Comparison of ENCODE assay signal across 9 mouse cellular contexts in the genomic region with DNA sequence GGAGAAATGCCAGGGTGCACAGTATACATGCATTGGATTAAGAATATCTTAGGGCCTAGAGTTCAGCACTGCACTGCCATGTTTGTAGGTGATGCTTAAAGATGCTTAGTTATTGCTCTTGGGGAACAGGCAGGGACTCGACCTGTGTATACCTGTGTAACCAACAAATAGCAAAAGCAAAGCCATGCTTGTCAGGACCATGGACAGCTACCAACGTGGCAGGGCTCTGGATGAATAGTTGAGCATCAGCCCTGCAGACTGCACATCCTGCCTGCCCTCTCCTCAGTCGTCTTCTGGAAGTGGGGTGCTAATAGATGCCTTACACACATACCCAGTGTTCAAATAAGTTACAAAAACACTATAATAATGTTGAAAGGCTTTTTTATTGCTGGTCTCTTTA.
DNase-seq lines count a peak whose midpoint lies in the region; ATAC-seq and TF ChIP-seq lines count a peak whose summit lies in the region.
"Had no signal": no experiment of that assay in that cellular context is flagged by ENCODE, and none has a peak within 500 bp of the region (broad histone marks: within the 10 kb centered on the region; RNA-seq: fewer than 3 reads in every experiment).

No protein-coding gene starts in this region.

- no peaks in the 10 kb centered on the region for H3K4me1 ChIP-seq in lung, postnatal 0 days (ENCODE audit: insufficient read depth, low read depth, low read length)
- H3K4me1 ChIP-seq: embryonic facial prominence, embryonic 13.5 days had no signal

- no peak for ATAC-seq in lung, postnatal 0 days

- no peak overlapping the region for H3K4me2 ChIP-seq in lung, postnatal 0 days (replicated peaks; ENCODE audit: low read depth, low read length)
- H3K4me2 ChIP-seq: embryonic facial prominence, embryonic 13.5 days had no signal

- TF ChIP-seq EP300 in lung, postnatal 0 days (IDR thresholded peaks at IDR 0.05) = no peak

- H3K27ac ChIP-seq in lung, postnatal 0 days (ENCODE audit: low read length) = no peak overlapping the region
- H3K27ac ChIP-seq: embryonic facial prominence, embryonic 13.5 days had no signal

- no peaks in the 10 kb centered on the region for H3K27me3 ChIP-seq in lung, postnatal 0 days (replicated peaks; ENCODE audit: insufficient read depth, low read length)
- H3K27me3 ChIP-seq: embryonic facial prominence, embryonic 13.5 days had no signal

- no peaks in the 10 kb centered on the region for H3K9me3 ChIP-seq in lung, postnatal 0 days (ENCODE audit: low read length)
- H3K9me3 ChIP-seq: embryonic facial prominence, embryonic 13.5 days had no signal

- no peak for TF ChIP-seq CTCF in lung, postnatal 0 days (IDR thresholded peaks at IDR 0.05)

- no peaks in the 10 kb centered on the region for H3K36me3 ChIP-seq in lung, postnatal 0 days (ENCODE audit: insufficient read depth, low read length)
- H3K36me3 ChIP-seq: embryonic facial prominence, embryonic 13.5 days had no signal

- peak; percentile 10 for DNase-seq in right cerebral cortex, postnatal 14 days
- DNase-seq in right cerebral cortex, adult 2 months (ENCODE audit: low spot score in 2 of 2) = no peak
- peak; percentile 14 to 33 for DNase-seq in adrenal gland, postnatal 4 days (ENCODE audit: low spot score in 2 of 2)
- DNase-seq in induced T-regulatory cell, adult 2 months (ENCODE audit: low read depth) = peak; percentile 14
- DNase-seq in lung, postnatal 0 days (ENCODE audit: low spot score) = peak; percentile 42
- peak; percentile 35 to 40 for DNase-seq in urinary bladder, postnatal 36 days (ENCODE audit: low spot score in 2 of 2)
- no peak for DNase-seq in frontal cortex, postnatal 36 days (ENCODE audit: low spot score in 2 of 2)
- DNase-seq in left cerebral cortex, adult 18-20 months (ENCODE audit: low spot score in 2 of 2) = no peak

- H3K4me3 ChIP-seq in lung, postnatal 0 days (ENCODE audit: low read depth, low read length) = no peak overlapping the region
- H3K4me3 ChIP-seq: embryonic facial prominence, embryonic 13.5 days had no signal

- WGBS in lung, postnatal 0 days = 8% methylated on average over 3 of the region's 3 CpGs

- H3K9ac ChIP-seq in lung, postnatal 0 days (replicated peaks; ENCODE audit: low read depth) = no peak overlapping the region
- H3K9ac ChIP-seq: embryonic facial prominence, embryonic 13.5 days had no signal

Comparison
In these comparisons a context has a peak if more than half of its experiments do, and no peak if none do; other contexts are left out.
1. DNase-seq: peak in right cerebral cortex, postnatal 14 days (single experiment), adrenal gland, postnatal 4 days (2 of 2), induced T-regulatory cell, adult 2 months (single experiment), lung, postnatal 0 days (single experiment) and urinary bladder, postnatal 36 days (2 of 2); none in right cerebral cortex, adult 2 months (0 of 2), frontal cortex, postnatal 36 days (0 of 2) and left cerebral cortex, adult 18-20 months (0 of 2).